8 mouse cellular contexts compared by ENCODE assay signal in genomic region chr1:119053402-119053841, GRCm38 (mm10). TPM values are rescaled to one million over a fixed set of nuclear protein-coding genes. Genes with fewer than 3 reads are reported as not detected.
DNase-seq lines count a peak whose midpoint lies in the region; TF ChIP-seq lines count a peak whose summit lies in the region.

Gene Gli2 (minus strand): TSS chr1:119053619.

- H3K4me1 ChIP-seq in embryonic facial prominence, embryonic 10.5 days: peaks cover 70% of the 10 kb centered on the region
- H3K4me1 ChIP-seq in small intestine, adult 2 months (ENCODE audit: control insufficient read depth, insufficient read depth, insufficient read length, low read length): peaks cover 9% of the 10 kb centered on the region; the same call in 1 of the 2 replicates

- TF ChIP-seq POLR2A in small intestine, adult 2 months (IDR thresholded peaks at IDR 0.05; ENCODE audit: low read depth, low read length): no peak

- H3K36me3 ChIP-seq in embryonic facial prominence, embryonic 10.5 days (replicated peaks): no peaks in the 10 kb centered on the region
- no peaks in the 10 kb centered on the region for H3K36me3 ChIP-seq in small intestine, adult 2 months (ENCODE audit: control insufficient read depth, insufficient read depth, low read length)

- no peaks in the 10 kb centered on the region for H3K9me3 ChIP-seq in embryonic facial prominence, embryonic 10.5 days

- H3K4me3 ChIP-seq in embryonic facial prominence, embryonic 10.5 days: peak within 1 kb of the TSS; percentile 75
- H3K4me3 ChIP-seq in small intestine, adult 2 months (ENCODE audit: low read depth, low read length): peak within 1 kb of the TSS; percentile 60

- peak; percentile 86 for DNase-seq in adrenal gland, postnatal 25 days
- peak; percentile 93 for DNase-seq in embryonic facial prominence, embryonic 10.5 days (ENCODE audit: low spot score)
- peak; percentile 98 for DNase-seq in heart, adult 11 months
- peak; percentile 50 for DNase-seq in kidney, adult 11 months
- peak; percentile 75 to 77 for DNase-seq in left cerebral cortex, postnatal 36 days (ENCODE audit: low spot score in 2 of 2)
- peak; percentile 95 for DNase-seq in mesoderm, embryonic 11.5 days (ENCODE audit: low read depth, low spot score)
- no peak for DNase-seq in MN1 (ENCODE audit: low spot score)

- 0 out of 2 replicates have a peak, but pooled peaks have one; percentile 15 for TF ChIP-seq CTCF in small intestine, adult 2 months (IDR thresholded peaks at IDR 0.05; ENCODE audit: extremely low read depth, insufficient read length, insufficient replicate concordance, low read depth, low read length)

- whole genome bisulfite sequencing in embryonic facial prominence, embryonic 10.5 days: under 1% methylated on average over 42 of the region's 42 CpGs
- WGBS in small intestine, adult 2 months: 1% methylated on average over 42 of the region's 42 CpGs

- H3K27ac ChIP-seq in embryonic facial prominence, embryonic 10.5 days (replicated peaks): peak within 1 kb of the TSS; percentile 98
- H3K27ac ChIP-seq in small intestine, adult 2 months (ENCODE audit: insufficient read depth, low read depth, low read length): peak within 1 kb of the TSS; percentile 48

- peaks cover 17% of the 10 kb centered on the region for H3K27me3 ChIP-seq in embryonic facial prominence, embryonic 10.5 days (replicated peaks; ENCODE audit: low read depth, poor library complexity, severe bottlenecking)
- peaks cover 39% of the 10 kb centered on the region for H3K27me3 ChIP-seq in small intestine, adult 2 months (ENCODE audit: control insufficient read depth, insufficient read depth, low read length)

- intact Hi-C loops in left cerebral cortex, postnatal 36 days (cut with DNase I): loop anchor here (5.0 kb wide), 1 partner anchor 146 kb away; no protein-coding TSS in a partner anchor

RNA-seq across cellular contexts. Expression of gene Gli2, which starts in this region (rescaled TPM):
- 0.76 and 0.79 TPM in 2 replicates for total RNA-seq in adrenal gland, postnatal 25 days (2021)
- 14.1 and 15.0 TPM in 2 replicates for polyA plus RNA-seq in embryonic facial prominence, embryonic 10.5 days (2016; fragmentation: Nextera tagmentation; extraction: Ambion mirVana)
- total RNA-seq in left cerebral cortex, postnatal 36 days (2021): 1 to 10 TPM; 3.2 to 4.8 TPM
- polyA plus RNA-seq in small intestine, adult 2 months (2012; rRNA removed): 2.7 and 4.7 TPM in 2 replicates

Comparison
In these comparisons a context has a peak if more than half of its experiments do, and no peak if none do; other contexts are left out.
1. Peak in DNase-seq in adrenal gland, postnatal 25 days; RNA of the gene not detected or under 1 TPM.